Mouse (Mus musculus): Measurements from ENCODE around the gene Crygb.

The Crygb gene

GRCm38 (mm10) chr1:65082188-65082587 is at the start of gene Crygb:
TSS of gene Crygb (minus strand) at chr1:65082288.
- DNase-seq, result no peak

GRCm38 (mm10) chr1:65131671-65132070 is 49.6 kb upstream of the Crygb start:
- DNase-seq, result no peak

GRCm38 (mm10) chr1:65130226-65130625 is 48.1 kb upstream of the Crygb start:
- DNase-seq, result no peak

GRCm38 (mm10) chr1:65129634-65130180 is 47.6 kb upstream of the Crygb start:
- DNase-seq, result no peak

GRCm38 (mm10) chr1:65122574-65123372 is 40.7 kb upstream of the Crygb start, which contains the start of gene D630023F18Rik:
TSS of gene D630023F18Rik (minus strand) at chr1:65123214.
- DNase-seq, result peak; percentile 13 to 30

GRCm38 (mm10) chr1:65119438-65119837 is 37.4 kb upstream of the Crygb start, which contains the start of gene Gm28845:
TSS of gene Gm28845 (minus strand) at chr1:65119558.
- DNase-seq, result no peak

- DNase-seq, result no peak
Measured at GRCm38 (mm10) chr1:65118150-65118913, 36.2 kb upstream of the Crygb start.

GRCm38 (mm10) chr1:65113536-65114172 is 31.6 kb upstream of the Crygb start:
- no peak for DNase-seq

- DNase-seq, result no peak
Measured at GRCm38 (mm10) chr1:65112807-65113196, 30.7 kb upstream of the Crygb start.

- DNase-seq, result peak; percentile 59 to 80
Measured at GRCm38 (mm10) chr1:65112031-65112806, 30.1 kb upstream of the Crygb start.

GRCm38 (mm10) chr1:65109756-65110435 is 27.8 kb upstream of the Crygb start:
- no peak for DNase-seq

- DNase-seq, result no peak
Measured at GRCm38 (mm10) chr1:65109196-65109595, 27.1 kb upstream of the Crygb start.

- DNase-seq, result no peak
Measured at GRCm38 (mm10) chr1:65107654-65108279, 25.7 kb upstream of the Crygb start.

GRCm38 (mm10) chr1:65103273-65103672 is 21.2 kb upstream of the Crygb start, which contains the start of gene Cryga:
TSS of gene Cryga (minus strand) at chr1:65103373.
- DNase-seq, result no peak

- DNase-seq, result no peak
Measured at GRCm38 (mm10) chr1:65096953-65097352, 14.9 kb upstream of the Crygb start.

- no peak for DNase-seq
Measured at GRCm38 (mm10) chr1:65091566-65091965, 9.5 kb upstream of the Crygb start.

GRCm38 (mm10) chr1:65090370-65090769 is 8.3 kb upstream of the Crygb start:
- no peak for DNase-seq

GRCm38 (mm10) chr1:65088567-65089356 is 6.7 kb upstream of the Crygb start:
- DNase-seq, result no peak

- DNase-seq, result no peak
Measured at GRCm38 (mm10) chr1:65075607-65076006, 6.5 kb downstream of the Crygb start.

GRCm38 (mm10) chr1:65073589-65073988 is 8.5 kb downstream of the Crygb start, which contains the start of gene Crygc:
TSS of gene Crygc (minus strand) at chr1:65073689.
- DNase-seq, result no peak
